Mouse (Mus musculus): Measurements from ENCODE around the gene Mmab. TPM values are rescaled to one million over a fixed set of nuclear protein-coding genes. Genes with fewer than 3 reads are reported as not detected.

The Mmab gene
- polyA plus RNA-seq, 1 experiment: 17.0 TPM

Other genes with a start within 250 kb of the Mmab start
- not detected in 2 replicates for gene Foxn4, start 170.3 kb downstream of the Mmab start, polyA plus RNA-seq (2012; rRNA removed)
- 2.8 and 3.1 TPM in 2 replicates for gene Myo1h, start 154.9 kb downstream of the Mmab start, polyA plus RNA-seq (2012; rRNA removed)
- gene Kctd10, start 63.6 kb downstream of the Mmab start, polyA plus RNA-seq (2012; rRNA removed): 134 and 142 TPM in 2 replicates
- 35.2 and 38.5 TPM in 2 replicates for gene Ube3b, start 63.5 kb downstream of the Mmab start, polyA plus RNA-seq (2012; rRNA removed)
- 26.6 and 30.2 TPM in 2 replicates for gene Mvk, start 209 bp upstream of the Mmab start, polyA plus RNA-seq (2012; rRNA removed)
- gene Fam222a, start 124.0 kb upstream of the Mmab start, polyA plus RNA-seq (2012; rRNA removed): 0.17 and 0.29 TPM in 2 replicates
- gene Trpv4, start 214.4 kb upstream of the Mmab start, polyA plus RNA-seq (2012; rRNA removed): 58.9 and 66.3 TPM in 2 replicates
- gene Gltp, start 246.9 kb upstream of the Mmab start, polyA plus RNA-seq (2012; rRNA removed): 172 and 192 TPM in 2 replicates

All from urinary bladder, adult 2 months (tissue).